Mouse (Mus musculus) adrenal gland, adult 2 months (tissue): ENCODE results near the gene Fam76a. TPM values are rescaled to one million over a fixed set of nuclear protein-coding genes. Genes with fewer than 3 reads are reported as not detected.
A peak's percentile ranks its signal among the peaks of the same experiment; 100 is the strongest.

Source experiments
- DNase-seq: peaks from one replicate; pipeline ENCODE4 v3.0.0; 2021
- long read RNA-seq: library from polyadenylated mRNA; stranded (forward); transcript quantifications from one replicate; pipeline ENCODE4 v2.0.0, GENCODE M21; 2021
- polyA plus RNA-seq: library from polyadenylated mRNA; depleted of rRNA; stranded (reverse); fragments of >200 nt; gene quantifications from 2 replicates; pipeline ENCODE4 v1.2.3, GENCODE M21; 2012; rRNA removed
- total RNA-seq, 2 experiments: library from RNA; stranded (reverse); gene quantifications; 2 replicates each; pipeline ENCODE4 v1.2.3; 2021

Fam76a gene
- total RNA-seq (10 to 100 TPM; 27.7 to 35.4 TPM), polyA plus RNA-seq (10.9 and 13.2 TPM in 2 replicates)
- long read RNA-seq, transcript Fam76a-202 (8 exons, 1,863 nt) = minor isoform, 5 of 21 reads
- long read RNA-seq, transcript Fam76a-201 (9 exons, 3,053 nt) = major isoform, 13 of 21 reads
- long read RNA-seq, partial matches to known transcripts = 2 of 21 reads
- long read RNA-seq, other reads (novel, unspliced or antisense) = 1 of 21 reads

- peak; percentile 100 for DNase-seq
Observed at GRCm38 (mm10) chr4:132922558-132923008, at the start of gene Fam76a. Fam76a (minus strand) TSS chr4:132922558.

GRCm38 (mm10) chr4:132972101-132972500, 49.7 kb upstream of the Fam76a start:
- DNase-seq = no peak

DNA sequence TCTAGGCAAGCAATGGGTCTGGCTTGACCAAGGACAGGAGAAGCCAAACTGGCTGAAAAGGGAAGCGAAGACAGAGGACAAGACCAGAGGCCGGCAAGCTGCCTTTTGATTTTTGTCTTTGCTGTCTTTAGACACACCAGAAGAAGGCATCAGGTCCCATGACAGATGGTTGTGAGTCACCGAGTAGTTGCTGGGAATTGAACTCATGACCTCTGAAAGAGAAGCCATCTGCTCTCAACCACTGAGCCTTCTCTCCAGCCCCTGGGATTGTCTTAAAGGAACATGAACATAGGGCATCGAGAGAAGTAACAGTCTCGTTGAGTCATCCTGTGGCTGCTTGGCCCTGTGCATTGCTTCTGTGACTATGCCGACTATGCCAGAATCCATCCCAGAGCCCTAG, 49.2 kb upstream of the Fam76a start:
- DNase-seq = no peak

DNA sequence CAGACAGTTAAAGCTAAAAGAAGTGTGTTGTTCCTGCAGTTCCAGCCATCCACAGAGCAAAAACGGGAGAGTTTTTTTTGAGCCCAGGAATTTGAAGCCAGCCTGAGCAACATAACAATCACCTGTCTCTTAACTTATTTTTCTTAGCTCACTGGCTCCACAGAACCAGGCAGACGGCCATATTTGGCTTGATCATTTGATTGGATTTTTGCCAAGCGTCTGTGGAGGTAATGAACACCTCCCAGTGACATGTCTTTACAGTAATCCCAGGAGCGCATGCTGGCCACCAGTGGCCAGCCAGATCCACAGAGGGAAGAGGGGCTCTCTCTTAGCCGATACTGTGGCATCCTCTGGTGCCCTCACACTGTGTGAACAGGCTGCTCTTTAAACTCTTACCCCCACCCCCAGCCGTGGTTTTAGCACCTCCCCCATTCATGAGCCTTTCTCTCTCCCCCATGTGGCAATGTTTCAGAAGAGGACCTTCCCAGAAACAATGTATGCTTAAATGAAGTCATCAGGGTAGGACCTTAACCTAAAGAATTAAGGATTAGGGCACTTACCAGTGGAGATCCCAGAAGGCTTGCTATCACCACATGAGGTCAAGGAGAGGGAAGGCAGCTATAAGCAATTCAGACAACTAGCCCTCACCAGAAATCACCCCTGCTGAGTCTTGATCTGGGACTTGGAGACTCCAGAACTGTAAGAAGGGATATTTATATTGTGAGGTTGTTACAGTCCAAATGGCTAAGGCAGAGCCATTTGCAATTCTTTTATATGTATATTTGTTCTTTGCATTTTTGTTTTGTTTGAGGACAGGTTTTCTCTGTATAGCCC, 46.0 kb upstream of the Fam76a start:
- DNase-seq = no peak

DNA sequence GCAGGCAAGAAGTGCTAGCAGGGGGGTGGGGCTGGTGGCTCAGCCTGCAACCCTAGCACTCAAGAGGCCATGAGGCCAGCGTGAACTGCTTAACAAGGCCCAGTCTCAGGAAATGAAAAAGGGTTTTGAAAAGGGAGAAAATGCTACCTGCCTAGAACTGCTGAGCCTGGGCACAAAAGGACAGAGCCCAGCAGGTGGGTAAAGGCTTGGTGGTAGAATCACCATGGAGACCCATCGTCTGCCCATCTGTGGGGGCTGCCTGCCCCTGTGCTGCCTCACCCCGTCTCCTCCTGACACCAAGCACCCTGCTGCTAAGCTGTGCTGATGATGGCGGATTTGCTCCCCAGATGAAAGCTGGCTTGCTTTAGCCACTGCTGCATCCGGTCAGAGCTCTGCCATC, 42.1 kb upstream of the Fam76a start:
- no peak for DNase-seq

DNA sequence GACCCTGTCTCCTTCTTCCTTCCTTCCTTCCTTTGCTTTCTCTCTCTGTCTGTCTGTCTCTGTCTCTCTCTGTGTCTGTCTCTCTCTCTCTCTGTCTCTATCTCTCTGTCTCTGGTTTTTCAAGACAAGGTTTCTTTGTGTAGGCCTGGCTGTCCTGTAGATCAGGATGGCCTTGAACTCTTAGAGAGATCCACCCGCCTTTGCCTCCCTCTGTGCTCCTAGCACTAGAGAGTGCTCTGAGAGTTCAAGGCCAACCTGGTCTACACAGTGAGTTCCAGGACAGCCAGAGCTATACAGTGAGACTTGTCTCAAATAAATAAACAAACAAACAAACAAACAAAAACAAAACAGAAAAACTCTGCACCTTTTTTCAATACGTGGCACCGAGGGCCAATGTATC, 41.7 kb upstream of the Fam76a start:
- DNase-seq = no peak

- DNase-seq = no peak
Observed at GRCm38 (mm10) chr4:132963436-132963835, 41.1 kb upstream of the Fam76a start.

DNA sequence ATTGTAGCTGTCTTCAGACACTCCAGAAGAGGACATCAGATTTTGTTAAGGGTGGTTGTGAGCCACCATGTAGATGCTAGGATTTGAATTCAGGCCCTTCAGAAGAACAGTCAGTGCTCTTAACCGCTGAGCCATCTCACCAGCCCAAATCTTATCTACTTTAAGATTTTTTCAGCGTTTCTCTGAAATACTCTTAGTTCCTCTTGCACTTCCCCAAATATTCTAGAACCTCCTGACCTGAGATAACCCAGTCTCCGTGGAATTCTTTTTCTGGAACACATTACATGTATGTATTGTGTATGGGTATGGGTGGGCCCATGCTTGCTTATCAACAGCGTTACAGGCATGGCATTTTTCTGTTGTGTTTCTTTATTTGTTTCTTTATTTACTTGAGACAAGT, 40.3 kb upstream of the Fam76a start:
- no peak for DNase-seq

GRCm38 (mm10) chr4:132961866-132962265, 39.5 kb upstream of the Fam76a start:
- DNase-seq = no peak

- DNase-seq = peak; percentile 74
Observed at GRCm38 (mm10) chr4:132960864-132961639, 38.7 kb upstream of the Fam76a start.

DNA sequence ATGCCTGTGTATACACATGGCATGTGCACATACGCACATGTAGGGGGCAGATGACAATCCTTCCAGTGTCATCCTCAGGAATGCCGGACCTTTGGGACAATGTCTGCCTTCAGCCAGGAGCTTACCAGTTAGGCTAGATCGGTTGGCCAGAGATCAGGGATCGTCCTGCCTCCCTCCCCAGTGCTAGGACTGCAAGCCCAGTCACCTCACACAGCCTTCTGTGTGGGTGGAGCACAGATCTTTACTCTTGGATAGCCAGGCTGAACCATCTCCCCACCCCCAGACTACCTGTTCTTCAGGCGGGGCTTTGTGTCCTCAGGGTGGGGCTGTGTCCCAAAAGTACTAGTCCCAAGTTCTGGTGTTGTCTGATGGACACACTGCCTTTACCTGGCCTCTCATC, 38.0 kb upstream of the Fam76a start:
- no peak for DNase-seq

DNA sequence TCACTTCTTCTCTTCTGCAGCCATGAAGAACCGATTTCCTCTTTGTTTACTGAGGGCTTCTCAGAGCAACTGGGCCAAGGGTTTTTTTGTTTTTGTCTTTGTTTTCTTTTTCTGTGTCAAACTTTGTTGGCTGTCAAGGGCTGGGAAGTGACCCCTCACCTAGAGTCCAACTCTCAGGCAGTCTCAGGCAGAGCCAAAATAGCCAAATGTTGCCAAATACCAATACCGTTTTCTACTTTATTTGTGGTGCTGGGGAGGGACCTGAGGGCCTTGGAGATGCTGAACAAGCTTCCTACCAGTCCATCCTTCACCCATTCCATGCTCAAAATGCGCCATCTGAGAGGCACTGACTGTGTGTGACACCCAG, 37.3 kb upstream of the Fam76a start:
- DNase-seq = no peak

GRCm38 (mm10) chr4:132958741-132959678, 36.7 kb upstream of the Fam76a start:
- peak; percentile 42 for DNase-seq

- no peak for DNase-seq
Observed at GRCm38 (mm10) chr4:132955395-132955791, 33.0 kb upstream of the Fam76a start.

- no peak for DNase-seq
Observed at GRCm38 (mm10) chr4:132954530-132955394, 32.4 kb upstream of the Fam76a start.

DNA sequence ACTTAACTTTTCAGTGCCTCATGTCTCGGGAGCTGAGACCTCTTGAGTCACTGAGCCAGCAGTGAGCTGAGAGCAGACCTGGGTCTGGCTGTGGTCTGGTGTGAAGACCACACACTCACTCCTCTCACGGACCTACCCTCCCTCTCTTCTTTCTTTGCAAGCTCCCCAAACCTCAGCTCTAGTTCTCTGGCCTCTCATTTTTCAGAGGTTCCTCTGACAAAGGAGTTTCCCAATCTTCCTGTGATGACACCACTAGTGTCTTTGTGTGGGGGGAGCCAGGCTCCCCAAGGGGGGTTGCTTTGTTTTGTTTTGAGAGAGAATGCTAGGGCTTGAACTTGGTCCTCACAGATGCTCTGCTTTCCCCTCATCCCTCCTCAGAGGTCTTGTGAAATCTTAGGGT, 28.6 kb upstream of the Fam76a start:
- DNase-seq = no peak

DNA sequence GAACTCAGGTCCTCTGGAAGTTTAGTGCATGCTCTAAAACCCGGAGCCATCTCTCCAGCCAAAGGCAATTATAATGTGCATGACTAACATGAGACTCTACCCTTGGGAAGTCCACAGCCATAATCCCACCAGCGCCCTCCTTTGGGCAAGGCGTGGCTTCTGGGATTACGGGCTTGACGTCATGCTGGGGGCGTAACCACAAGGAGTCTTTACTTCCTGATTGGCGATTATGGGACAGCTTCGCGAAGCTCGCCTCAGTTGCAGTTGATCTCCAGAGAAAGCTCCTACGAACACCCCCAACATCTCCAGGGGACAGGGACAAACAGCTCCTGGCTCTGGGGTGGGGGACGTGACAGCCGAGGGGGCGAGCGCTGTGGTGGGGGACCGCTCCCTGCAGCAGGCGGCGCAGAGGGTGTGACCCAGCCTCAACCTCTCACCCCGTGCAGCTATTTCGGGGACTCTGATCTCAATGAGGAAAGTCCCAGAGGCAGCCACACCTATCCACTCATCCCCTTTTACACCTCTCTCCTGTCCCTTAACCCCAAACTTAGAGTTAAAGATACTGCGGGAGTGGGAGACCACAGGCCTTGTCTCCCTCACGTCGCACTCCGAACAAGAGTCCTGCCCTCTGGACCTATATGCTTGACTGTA, 27.6 kb upstream of the Fam76a start:
- DNase-seq = no peak

DNA sequence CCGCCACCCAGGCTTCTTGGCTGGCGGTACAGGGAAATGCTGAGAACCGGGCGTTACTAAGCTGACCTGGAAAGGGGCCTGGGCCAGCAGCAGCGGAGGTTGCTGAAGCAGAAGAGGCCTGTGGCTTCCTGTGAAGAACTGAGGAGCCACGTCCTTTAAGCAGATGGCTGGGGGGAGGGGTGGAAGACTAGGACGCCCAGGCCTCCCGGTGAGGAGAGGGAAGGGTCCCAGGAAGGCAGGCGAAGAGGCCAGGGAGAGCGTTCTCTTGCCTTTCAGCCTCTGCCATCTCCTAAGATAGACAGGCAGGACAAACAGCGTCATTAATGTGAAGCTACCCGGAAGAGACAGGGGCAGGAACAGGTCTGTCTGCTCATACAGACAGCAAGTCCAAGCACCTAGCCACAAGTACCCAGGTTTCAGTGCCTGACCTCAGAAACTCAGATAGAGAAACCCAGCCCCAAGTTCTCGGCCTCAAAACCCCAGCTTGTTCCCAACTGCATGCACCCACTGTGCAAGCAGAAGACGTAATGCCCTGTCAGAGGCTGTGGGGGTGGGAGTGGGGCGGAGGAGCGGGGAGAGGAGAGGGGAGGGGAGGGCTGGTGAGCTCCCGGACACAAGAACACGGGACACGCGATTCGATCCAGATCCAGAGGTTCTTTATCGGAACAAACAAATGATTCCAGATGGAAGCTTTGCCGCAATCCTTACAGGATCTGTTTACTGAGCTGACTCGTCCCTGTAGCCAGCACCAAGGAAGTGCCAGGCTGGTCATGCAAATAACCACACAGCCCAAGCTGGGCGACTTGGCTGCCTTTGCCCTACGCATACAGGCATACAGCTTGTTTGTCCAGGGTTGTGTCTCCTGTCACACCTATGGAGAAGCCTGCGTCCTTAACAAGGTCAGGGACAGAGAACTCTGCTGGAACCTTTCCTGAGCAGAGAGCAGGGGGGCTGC, 24.0 kb upstream of the Fam76a start:
- DNase-seq = peak; percentile 77
